Mouse (Mus musculus) spleen, adult 2 months (tissue): ENCODE data around the gene Mia.

ENCODE experiments used
- CTCF ChIP-seq: fragments of 200-500 bp; IDR thresholded peaks from 2 replicates; pipeline ENCODE4 v1.5.1; 2011; ENCODE audit warnings: mild to moderate bottlenecking, inconsistent platforms; ENCODE audit not compliant: insufficient read depth, insufficient read length, insufficient replicate concordance; ENCODE audit errors: extremely low read depth
- POLR2A ChIP-seq: fragments of 200-500 bp; IDR thresholded peaks from 2 replicates; pipeline ENCODE4 v1.6.1; 2011; ENCODE audit warnings: low read depth, low read length, inconsistent platforms

DNA sequence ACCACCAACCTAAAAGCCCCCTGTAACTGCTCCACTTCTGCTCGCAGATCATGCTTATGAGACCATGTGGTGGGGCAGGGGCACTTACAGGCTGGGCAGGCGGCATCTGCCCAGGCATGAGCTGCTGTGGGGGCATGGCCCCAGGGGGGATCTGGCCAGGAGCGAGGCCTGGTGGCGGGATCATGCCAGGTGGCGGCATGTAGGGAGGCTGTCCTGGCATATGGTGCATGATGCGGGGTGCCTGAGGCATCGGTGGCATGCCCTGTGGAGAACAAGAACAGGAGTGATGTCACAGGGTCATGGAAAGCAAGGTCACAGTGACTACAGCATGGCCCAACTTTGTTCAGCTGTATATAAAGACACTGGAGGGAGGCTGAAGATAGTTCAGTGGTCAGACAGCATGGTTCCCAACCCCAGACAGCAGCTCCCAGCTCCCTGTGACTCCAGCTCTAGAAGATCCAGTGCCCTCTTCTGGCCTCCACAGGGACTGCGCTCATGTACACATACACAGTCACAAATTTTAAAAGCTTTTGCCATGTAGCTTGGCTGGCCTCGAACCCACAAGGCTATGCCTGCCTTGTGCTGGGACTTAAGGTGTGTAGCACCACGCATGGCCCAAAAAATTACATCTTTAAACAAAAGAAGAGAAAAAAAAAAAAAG, 8.4 kb upstream of the Mia start:
- TF ChIP-seq POLR2A (no peak), CTCF (no peak)
